Mouse (Mus musculus) neural tube, embryonic 11.5 days (tissue): ENCODE measurements around the gene Wipf1. TPM values are rescaled to one million over a fixed set of nuclear protein-coding genes. Genes with fewer than 3 reads are reported as not detected.

Source experiments
- ATAC-seq: fragments of 200-750 bp; cut with Nextera tagmentation; 2 replicates; pipeline ENCODE4 v1.8.0; 2017; ENCODE audit warnings: moderate number of reproducible peaks, mild to moderate bottlenecking, moderate TSS enrichment, moderate library complexity; ENCODE audit not compliant: insufficient read depth, low FRiP score, low TSS enrichment
- DNase-seq: peaks from one replicate; pipeline ENCODE4 v3.0.0-alpha.2; 2015; ENCODE audit warnings: low spot score
- H3K27ac ChIP-seq: fragments of 300-500 bp; sonication (generic); 2 replicates; pipeline ENCODE4 v1.5.1; 2014; ENCODE audit warnings: low read depth, mild to moderate bottlenecking, low read length
- H3K27me3 ChIP-seq: fragments of 300-500 bp; sonication (generic); 2 replicates; pipeline ENCODE4 v1.6.1; 2014; ENCODE audit warnings: mild to moderate bottlenecking, low read length, mixed read lengths; ENCODE audit not compliant: control insufficient read depth, insufficient read depth
- H3K36me3 ChIP-seq: fragments of 300-500 bp; sonication (generic); 2 replicates; pipeline ENCODE4 v1.6.1; 2014; ENCODE audit warnings: mild to moderate bottlenecking, low read length, moderate library complexity, mixed read lengths; ENCODE audit not compliant: control insufficient read depth, insufficient read depth
- H3K4me1 ChIP-seq: fragments of 300-500 bp; sonication (generic); 2 replicates; pipeline ENCODE4 v1.6.1; 2014; ENCODE audit warnings: low read length, mixed read lengths; ENCODE audit not compliant: control insufficient read depth, insufficient read depth
- H3K4me2 ChIP-seq: fragments of 300-500 bp; sonication (generic); 2 replicates; pipeline ENCODE4 v1.6.1; 2014; ENCODE audit warnings: low read depth, mild to moderate bottlenecking, moderate library complexity
- H3K4me3 ChIP-seq: fragments of 300-500 bp; sonication (generic); 2 replicates; pipeline ENCODE4 v1.5.1; 2014; ENCODE audit warnings: low read depth, low read length
- H3K9ac ChIP-seq: fragments of 300-500 bp; sonication (generic); 2 replicates; pipeline ENCODE4 v1.6.1; 2014; ENCODE audit warnings: mild to moderate bottlenecking, low read length
- H3K9me3 ChIP-seq: fragments of 300-500 bp; sonication (generic); 2 replicates; pipeline ENCODE4 v1.6.1; 2016; ENCODE audit warnings: low read length; ENCODE audit not compliant: control insufficient read depth
- WGBS: fragments of 180-500 bp; shearing (Covaris S2); extraction: QIAGEN DNeasy Blood & Tissue Kit; methylation state at CpG from one replicate; pipeline ENCODE4 v1.1.7; 2014; 5-methylcytosine and 5-hydroxymethylcytosine counted together
- polyA plus RNA-seq: library from polyadenylated mRNA; unstranded; fragments of >200 nt; fragmentation: Nextera tagmentation; extraction: Ambion mirVana; gene quantifications from 2 replicates; pipeline ENCODE4 v1.2.1, GENCODE M21; 2014

Wipf1 gene
- polyA plus RNA-seq = 9.0 and 9.6 TPM in 2 replicates

DNA sequence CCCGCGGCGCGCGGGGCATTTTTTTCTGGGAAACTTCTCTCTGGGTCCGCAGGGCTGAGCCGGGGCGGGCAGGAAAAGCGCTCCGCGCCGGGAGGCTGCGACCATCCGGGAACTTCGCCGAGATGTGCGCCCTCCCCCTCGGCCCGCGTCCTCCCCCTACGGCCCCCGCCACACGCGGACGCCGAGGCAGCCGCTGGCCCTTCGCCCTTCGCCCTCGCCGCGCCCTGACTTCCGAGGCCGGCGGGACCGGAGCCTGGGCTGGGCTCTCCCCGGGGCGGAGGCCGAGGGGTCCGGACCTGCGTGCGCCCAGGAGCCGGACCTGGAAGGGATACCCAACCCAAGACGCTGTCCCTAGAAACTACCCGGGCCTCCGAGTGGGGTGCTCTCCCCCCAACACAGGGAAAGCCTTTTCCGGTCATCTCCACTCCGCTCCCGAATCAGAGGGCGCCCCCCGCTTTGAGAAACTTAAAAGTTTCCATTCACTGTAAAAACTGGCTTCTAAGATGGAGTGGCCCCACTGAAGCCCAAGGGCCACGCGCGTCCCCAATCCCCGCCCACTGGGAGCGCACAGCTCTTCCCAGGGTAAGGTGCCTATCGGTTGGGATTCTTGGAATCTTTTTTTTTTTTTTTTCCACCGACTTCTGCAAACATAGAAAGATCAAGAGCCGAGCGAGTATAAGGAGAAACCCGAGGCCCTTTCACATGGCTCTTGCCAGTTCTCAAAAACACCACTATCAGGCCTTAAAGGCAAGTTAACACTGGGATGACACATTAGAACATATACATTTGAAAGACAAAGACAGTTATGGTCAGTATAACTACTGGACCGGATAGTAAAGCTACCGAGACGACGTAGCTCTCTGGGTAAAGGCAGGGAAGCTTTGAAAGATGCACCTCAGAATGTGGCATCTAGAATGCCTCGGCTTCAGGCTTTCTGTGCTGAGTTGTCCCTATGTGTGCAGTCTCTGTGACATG is at the start of gene Wipf1:
Wipf1 (minus strand) TSS at position 379 of the 975 bp plus-strand sequence.
- Histone ChIP-seq H3K9ac (peak within 1 kb of the TSS; percentile 89), H3K4me2 (peak within 1 kb of the TSS; percentile 90), H3K4me1 (no peaks in the 10 kb centered on the region), H3K4me3 (peak within 1 kb of the TSS; percentile 93), H3K9me3 (no peaks in the 10 kb centered on the region), H3K27me3 (no peaks in the 10 kb centered on the region), H3K27ac (peak within 1 kb of the TSS; percentile 67), H3K36me3 (no peaks in the 10 kb centered on the region)
- ATAC-seq (peak; percentile 93), DNase-seq (peak; percentile 85)
- WGBS = 1% methylated on average over 42 of the region's 66 CpGs

DNA sequence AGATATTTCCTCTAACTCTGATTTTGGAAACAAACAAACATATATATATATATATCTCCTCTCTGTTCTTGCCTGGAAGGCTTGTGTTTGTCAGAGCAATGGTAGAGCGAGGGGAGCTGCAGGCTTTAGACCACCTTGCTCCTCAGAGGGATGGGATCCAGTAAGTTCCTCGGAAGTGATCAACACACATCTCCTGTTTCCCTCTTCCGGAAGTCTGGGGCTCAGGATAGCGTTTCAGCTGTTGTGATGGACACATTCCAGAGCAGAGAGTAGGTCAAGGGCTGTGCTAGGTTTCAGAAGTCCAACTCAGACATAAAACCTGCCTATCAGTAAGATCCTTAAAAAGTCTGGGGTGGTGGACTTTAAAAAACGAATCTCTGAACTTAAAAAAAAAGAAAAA is 49.6 kb upstream of the Wipf1 start:
- Histone ChIP-seq H3K27me3 (no peaks in the 10 kb centered on the region), H3K9me3 (no peaks in the 10 kb centered on the region), H3K27ac (no peak overlapping the region), H3K9ac (no peak overlapping the region), H3K4me1 (no peaks in the 10 kb centered on the region), H3K4me3 (no peak overlapping the region), H3K36me3 (no peaks in the 10 kb centered on the region), H3K4me2 (no peak overlapping the region)
- ATAC-seq (no peak), DNase-seq (no peak)
- 63% methylated on average over 5 of the region's 5 CpGs for WGBS

DNA sequence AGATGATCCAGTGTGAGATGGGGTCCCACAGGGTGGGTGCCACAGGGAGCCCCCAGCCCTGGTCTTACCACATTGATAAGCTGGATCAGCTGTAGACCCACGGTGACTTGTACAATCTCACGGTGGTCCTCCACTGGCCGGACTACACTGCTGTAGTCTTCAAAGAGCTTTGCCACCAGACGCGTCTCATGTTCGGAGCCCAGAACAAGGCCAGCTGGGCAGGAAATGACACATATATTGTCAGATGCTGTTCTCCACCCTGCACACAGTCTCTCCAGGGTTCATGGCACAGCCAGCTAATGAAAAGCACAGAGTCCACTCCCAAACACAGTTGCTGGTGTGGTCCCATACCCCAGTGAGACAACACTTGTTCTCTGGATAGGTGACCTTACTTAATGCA is 44.9 kb upstream of the Wipf1 start:
- ATAC-seq (no peak), DNase-seq (no peak)
- H3K9me3 ChIP-seq = no peaks in the 10 kb centered on the region
- no peak overlapping the region for H3K9ac ChIP-seq
- WGBS = 67% methylated on average over 6 of the region's 6 CpGs
- no peak overlapping the region for H3K4me2 ChIP-seq
- H3K27ac ChIP-seq = no peak overlapping the region
- no peaks in the 10 kb centered on the region for H3K36me3 ChIP-seq
- no peaks in the 10 kb centered on the region for H3K4me1 ChIP-seq
- H3K27me3 ChIP-seq = no peaks in the 10 kb centered on the region
- H3K4me3 ChIP-seq = no peak overlapping the region

DNA sequence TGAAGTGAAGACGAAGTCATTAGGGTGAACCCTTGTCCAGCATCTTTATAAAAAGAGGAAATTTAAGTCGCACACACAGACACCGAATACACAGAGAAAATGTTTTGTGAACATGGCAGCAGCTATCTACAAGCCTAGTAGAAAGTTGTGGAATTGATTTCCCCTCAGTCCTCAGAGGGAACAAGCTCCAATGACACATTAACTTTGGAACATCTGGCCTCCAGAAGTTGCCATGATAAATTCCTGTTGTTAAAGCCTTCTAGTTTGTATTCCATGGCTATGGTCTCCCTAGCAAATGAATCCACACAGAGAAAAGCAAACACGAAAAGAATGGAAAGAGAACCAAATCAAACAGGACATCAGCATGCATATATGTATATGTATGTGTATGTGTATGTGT is 44.0 kb upstream of the Wipf1 start:
- H3K27ac ChIP-seq = no peak overlapping the region
- ATAC-seq = no peak
- H3K27me3 ChIP-seq = no peaks in the 10 kb centered on the region

DNA sequence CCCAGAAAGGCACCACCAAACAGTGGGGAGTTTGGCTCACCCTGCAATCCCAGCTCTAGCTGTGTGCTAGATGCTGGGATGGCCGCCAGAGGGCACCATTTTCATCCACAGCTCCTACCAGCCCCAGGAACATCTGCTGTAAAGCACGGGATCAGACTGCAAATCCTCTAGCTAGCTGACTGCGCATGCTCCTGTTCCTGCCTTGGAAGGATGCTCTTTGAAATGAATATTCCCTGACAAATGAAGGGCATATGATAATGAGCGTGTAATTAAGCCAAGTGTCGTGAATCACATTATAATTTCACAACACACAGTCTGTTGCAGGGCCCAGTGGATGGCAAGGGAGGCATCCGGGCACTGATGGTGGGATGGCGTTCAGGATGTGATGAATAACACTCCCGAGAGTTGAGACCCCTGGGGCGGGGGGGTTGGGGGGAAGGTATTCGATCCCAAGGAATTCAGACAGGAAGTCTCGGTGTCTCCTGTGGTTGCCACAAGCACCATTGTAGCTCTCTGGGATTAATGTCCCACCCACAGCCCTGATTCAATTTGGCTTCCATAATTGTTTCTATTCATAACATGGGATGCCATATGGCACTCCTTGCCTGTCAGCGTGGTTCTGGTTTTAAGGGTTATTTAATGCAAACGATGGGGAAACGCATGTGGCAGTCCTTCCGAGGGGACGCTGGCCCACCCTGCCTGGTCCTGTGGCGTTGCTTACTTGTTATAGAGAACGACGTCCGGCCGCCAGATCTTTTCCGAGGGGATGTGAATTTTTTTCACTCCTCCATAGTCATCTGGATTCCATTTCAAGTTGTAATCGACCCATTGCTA is 43.2 kb upstream of the Wipf1 start:
- H3K9me3 ChIP-seq = no peaks in the 10 kb centered on the region
- 28% methylated on average over 23 of the region's 23 CpGs for WGBS
- H3K9ac ChIP-seq = no peak overlapping the region; the same call in 1 of the 2 replicates
- peak overlapping the region; percentile 31 for H3K4me2 ChIP-seq
- peak; percentile 84 for DNase-seq
- H3K4me1 ChIP-seq = no peaks in the 10 kb centered on the region
- H3K4me3 ChIP-seq = peak overlapping the region; percentile 17; the same call in 1 of the 2 replicates
- H3K36me3 ChIP-seq = no peaks in the 10 kb centered on the region
- peak overlapping the region; percentile 27; the same call in 1 of the 2 replicates for H3K27ac ChIP-seq
- no peaks in the 10 kb centered on the region for H3K27me3 ChIP-seq
- ATAC-seq = peak; percentile 86

More for the DNA sequence above, 44.0 kb upstream of the Wipf1 start:
- H3K4me1 ChIP-seq = no peaks in the 10 kb centered on the region
- H3K4me3 ChIP-seq = no peak overlapping the region
- no peak overlapping the region for H3K9ac ChIP-seq
- H3K9me3 ChIP-seq = no peaks in the 10 kb centered on the region
- 80% methylated on average over 4 of the region's 4 CpGs for WGBS
- DNase-seq = no peak
- no peaks in the 10 kb centered on the region for H3K36me3 ChIP-seq
- H3K4me2 ChIP-seq = no peak overlapping the region

DNA sequence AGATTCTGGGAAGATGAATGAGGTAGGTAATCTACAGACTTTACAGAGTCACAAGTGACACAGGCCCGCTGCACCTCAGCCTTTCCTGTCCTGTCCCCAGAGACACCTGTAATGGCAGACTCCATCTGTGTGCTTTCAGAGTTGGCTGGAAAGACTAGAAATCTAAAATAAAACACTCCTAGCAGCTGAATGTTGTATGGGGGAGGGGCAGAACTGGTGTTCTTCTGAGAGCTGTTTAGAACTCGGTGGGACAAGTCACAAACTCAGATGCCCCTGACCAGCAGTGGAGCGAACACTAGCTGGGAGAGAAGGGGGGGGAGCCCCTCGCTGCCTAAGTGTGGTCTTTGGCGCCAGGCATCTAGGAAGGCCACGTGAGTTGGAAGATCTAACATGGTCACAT is 42.4 kb upstream of the Wipf1 start:
- Histone ChIP-seq H3K9ac (no peak overlapping the region), H3K27ac (no peak overlapping the region), H3K27me3 (no peaks in the 10 kb centered on the region), H3K4me2 (no peak overlapping the region), H3K4me1 (no peaks in the 10 kb centered on the region), H3K9me3 (no peaks in the 10 kb centered on the region), H3K36me3 (no peaks in the 10 kb centered on the region), H3K4me3 (no peak overlapping the region)
- WGBS = 68% methylated on average over 6 of the region's 6 CpGs
- no peak for DNase-seq
- ATAC-seq = no peak

DNA sequence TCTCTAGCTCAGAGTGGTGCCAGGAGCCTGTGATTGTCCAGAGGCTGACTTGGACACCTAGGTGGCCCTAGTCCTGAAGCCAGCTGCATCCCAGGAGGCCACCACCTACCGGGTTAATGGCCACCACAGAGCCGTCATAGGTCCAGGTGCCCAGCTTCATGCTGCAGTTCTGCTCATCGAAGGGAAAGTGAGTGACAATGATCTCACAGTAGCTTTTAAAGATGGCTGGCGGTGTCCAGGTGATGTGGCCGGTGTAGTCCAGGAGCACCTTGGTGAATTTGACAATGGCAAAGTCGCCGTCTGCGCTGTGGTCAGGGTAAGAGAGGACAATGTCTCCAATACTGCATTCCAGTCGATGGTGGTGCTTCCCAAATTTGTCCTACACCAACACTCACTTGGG is 41.8 kb upstream of the Wipf1 start:
- Histone ChIP-seq H3K27ac (no peak overlapping the region), H3K4me3 (no peak overlapping the region), H3K4me2 (no peak overlapping the region), H3K4me1 (no peaks in the 10 kb centered on the region), H3K9me3 (no peaks in the 10 kb centered on the region), H3K9ac (no peak overlapping the region), H3K36me3 (no peaks in the 10 kb centered on the region), H3K27me3 (no peaks in the 10 kb centered on the region)
- DNase-seq (no peak), ATAC-seq (no peak)
- 93% methylated on average over 9 of the region's 9 CpGs for WGBS

DNA sequence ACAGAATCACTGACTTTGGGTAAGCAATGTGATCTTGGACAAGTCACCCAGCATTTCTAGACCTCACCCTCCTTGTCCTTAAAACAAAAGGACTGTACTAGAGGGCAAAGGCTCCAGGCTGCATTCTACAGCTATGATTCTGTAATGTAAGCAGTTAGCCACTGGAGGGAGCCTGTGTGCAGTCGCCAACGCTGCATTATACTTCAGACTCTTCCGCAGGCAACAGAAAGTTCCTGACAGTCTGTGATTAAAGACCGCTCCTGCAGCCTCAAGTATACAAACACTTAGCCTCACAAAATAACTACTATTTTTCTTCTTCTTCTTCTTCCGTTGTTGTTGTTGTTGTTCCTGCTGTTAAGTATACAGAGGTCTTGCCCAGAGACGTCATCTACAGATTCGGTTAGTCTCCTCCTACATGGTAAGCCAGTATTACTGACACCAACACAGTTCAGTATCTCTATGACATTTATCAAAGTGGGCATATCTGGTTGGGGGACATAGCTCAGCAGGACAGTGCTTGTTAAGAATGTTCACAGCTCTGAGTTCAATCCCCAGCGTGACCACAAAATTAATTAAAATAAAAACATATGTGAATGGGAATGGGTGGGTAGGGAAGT is 37.6 kb upstream of the Wipf1 start:
- Histone ChIP-seq H3K4me1 (no peaks in the 10 kb centered on the region), H3K27me3 (no peaks in the 10 kb centered on the region), H3K9ac (no peak overlapping the region), H3K4me2 (no peak overlapping the region), H3K36me3 (no peaks in the 10 kb centered on the region), H3K9me3 (no peaks in the 10 kb centered on the region), H3K4me3 (no peak overlapping the region), H3K27ac (no peak overlapping the region)
- ATAC-seq = no peak
- 27% methylated on average over 8 of the region's 8 CpGs for WGBS
- DNase-seq = peak; percentile 61
